Mouse (Mus musculus) hindbrain, postnatal 0 days (tissue): ENCODE results near the gene Lin54. TPM values are rescaled to one million over a fixed set of nuclear protein-coding genes. Genes with fewer than 3 reads are reported as not detected.

Experiments used
- ATAC-seq: fragments of 200-750 bp; cut with Nextera tagmentation; 2 replicates; pipeline ENCODE4 v1.8.0; 2017; ENCODE audit warnings: mild to moderate bottlenecking, moderate TSS enrichment, moderate library complexity
- DNase-seq: peaks from one replicate; pipeline ENCODE4 v3.0.0-alpha.2; 2015; ENCODE audit warnings: low spot score
- H3K27ac ChIP-seq: fragments of 300-500 bp; sonication (generic); 2 replicates; pipeline ENCODE4 v1.5.1; 2014; ENCODE audit warnings: mild to moderate bottlenecking
- H3K27me3 ChIP-seq: fragments of 300-500 bp; sonication (generic); 2 replicates; pipeline ENCODE4 v1.6.1; 2014; ENCODE audit warnings: low read length, mixed read lengths; ENCODE audit not compliant: insufficient read depth
- H3K36me3 ChIP-seq: fragments of 300-500 bp; sonication (generic); 2 replicates; pipeline ENCODE4 v1.6.1; 2014; ENCODE audit warnings: low read length, mixed read lengths; ENCODE audit not compliant: insufficient read depth
- H3K4me1 ChIP-seq: fragments of 300-500 bp; sonication (generic); 2 replicates; pipeline ENCODE4 v1.6.1; 2014; ENCODE audit warnings: antibody characterized with exemption, low read length, mixed read lengths; ENCODE audit not compliant: insufficient read depth
- H3K4me2 ChIP-seq: fragments of 300-500 bp; sonication (generic); 2 replicates; pipeline ENCODE4 v1.6.1; 2014; ENCODE audit warnings: low read depth, mild to moderate bottlenecking, low read length, moderate library complexity, mixed read lengths
- H3K4me3 ChIP-seq: fragments of 300-500 bp; sonication (generic); 2 replicates; pipeline ENCODE4 v1.5.1; 2014; ENCODE audit warnings: low read length
- H3K9ac ChIP-seq: fragments of 300-500 bp; sonication (generic); replicated peaks from 2 replicates; pipeline ENCODE4 v1.6.1; 2014; ENCODE audit warnings: mild to moderate bottlenecking, low read length, moderate library complexity, mixed read lengths
- H3K9me3 ChIP-seq: fragments of 300-500 bp; sonication (generic); 2 replicates; pipeline ENCODE4 v1.6.1; 2016; ENCODE audit warnings: low read length, mixed read lengths
- CTCF ChIP-seq: IDR thresholded peaks from 2 replicates; pipeline ENCODE4 v1.5.1; 2016; ENCODE audit warnings: antibody characterized with exemption, control low read depth, low read depth
- WGBS: fragments of 180-500 bp; shearing (Covaris S2); extraction: QIAGEN DNeasy Blood & Tissue Kit; methylation state at CpG from one replicate; pipeline ENCODE4 v1.1.7; 2014; 5-methylcytosine and 5-hydroxymethylcytosine counted together
- polyA plus RNA-seq: library from polyadenylated mRNA; unstranded; fragments of >200 nt; fragmentation: Nextera tagmentation; extraction: Ambion mirVana; gene quantifications from 2 replicates; pipeline ENCODE4 v1.2.1, GENCODE M21; 2015
- total RNA-seq: library from RNA; depleted of rRNA; stranded (reverse); fragments of >200 nt; gene quantifications from 2 replicates; pipeline ENCODE4 v1.2.3, GENCODE M21; 2014

Lin54 gene
- total and polyA plus RNA-seq, 2 experiments from 2014 or later = 6.7 to 13.9 TPM

GRCm38 (mm10) chr5:100526164-100526563 lies 25.7 kb upstream of the Lin54 start:
- Histone ChIP-seq H3K36me3 (peaks cover 26% of the 10 kb centered on the region), H3K4me2 (no peak overlapping the region), H3K4me3 (no peak overlapping the region), H3K27ac (no peak overlapping the region), H3K27me3 (no peaks in the 10 kb centered on the region), H3K9me3 (no peaks in the 10 kb centered on the region), H3K4me1 (no peaks in the 10 kb centered on the region), H3K9ac (no peak overlapping the region)
- no peak for ATAC-seq
- 81% methylated on average over 7 of the region's 7 CpGs for WGBS
- no peak for TF ChIP-seq CTCF
- DNase-seq = no peak

GRCm38 (mm10) chr5:100525620-100526019 lies 25.2 kb upstream of the Lin54 start:
- H3K36me3 ChIP-seq = peaks cover 21% of the 10 kb centered on the region
- no peak for DNase-seq
- no peak for TF ChIP-seq CTCF
- no peak overlapping the region for H3K4me2 ChIP-seq
- no peaks in the 10 kb centered on the region for H3K4me1 ChIP-seq
- H3K9me3 ChIP-seq = no peaks in the 10 kb centered on the region
- no peak overlapping the region for H3K9ac ChIP-seq
- H3K4me3 ChIP-seq = no peak overlapping the region
- H3K27ac ChIP-seq = no peak overlapping the region
- 82% methylated on average over 3 of the region's 3 CpGs for WGBS
- ATAC-seq = no peak
- no peaks in the 10 kb centered on the region for H3K27me3 ChIP-seq

- no peaks in the 10 kb centered on the region for H3K9me3 ChIP-seq
- ATAC-seq = no peak
- H3K4me2 ChIP-seq = no peak overlapping the region
- no peak overlapping the region for H3K27ac ChIP-seq
- DNase-seq = no peak
- H3K9ac ChIP-seq = no peak overlapping the region
- H3K27me3 ChIP-seq = no peaks in the 10 kb centered on the region
- H3K4me1 ChIP-seq = no peaks in the 10 kb centered on the region; the same call in 1 of the 2 replicates
- 93% methylated on average over 9 of the region's 9 CpGs for WGBS
- no peak for TF ChIP-seq CTCF
- H3K4me3 ChIP-seq = no peak overlapping the region
- peaks cover 14% of the 10 kb centered on the region for H3K36me3 ChIP-seq
Measured at GRCm38 (mm10) chr5:100524921-100525320, 24.5 kb upstream of the Lin54 start.

- WGBS = 92% methylated on average over 1 of the region's 1 CpGs
- DNase-seq (no peak), ATAC-seq (no peak)
- H3K36me3 ChIP-seq = 0 out of 2 replicates have a peak, but pooled peaks cover under 1% of the 10 kb centered on the region
- no peak overlapping the region for H3K9ac ChIP-seq
- H3K4me2 ChIP-seq = no peak overlapping the region
- H3K27me3 ChIP-seq = no peaks in the 10 kb centered on the region
- no peaks in the 10 kb centered on the region for H3K9me3 ChIP-seq
- peaks cover 5% of the 10 kb centered on the region; the same call in 1 of the 2 replicates for H3K4me1 ChIP-seq
- no peak for TF ChIP-seq CTCF
- no peak overlapping the region for H3K27ac ChIP-seq
- H3K4me3 ChIP-seq = no peak overlapping the region
Measured at GRCm38 (mm10) chr5:100523331-100523730, 22.9 kb upstream of the Lin54 start.

GRCm38 (mm10) chr5:100520223-100520622 lies 19.8 kb upstream of the Lin54 start:
- Histone ChIP-seq H3K36me3 (no peaks in the 10 kb centered on the region), H3K9me3 (no peaks in the 10 kb centered on the region), H3K27me3 (no peaks in the 10 kb centered on the region), H3K4me1 (peaks cover 10% of the 10 kb centered on the region), H3K4me2 (0 out of 2 replicates have a peak overlapping the region, but pooled peaks have one; percentile 7), H3K9ac (no peak overlapping the region), H3K27ac (no peak overlapping the region), H3K4me3 (no peak overlapping the region)
- DNase-seq (no peak), ATAC-seq (no peak)
- no peak for TF ChIP-seq CTCF
- 92% methylated on average over 2 of the region's 2 CpGs for WGBS

GRCm38 (mm10) chr5:100519027-100519411 lies 18.6 kb upstream of the Lin54 start:
- H3K4me3 ChIP-seq = peak overlapping the region; percentile 85
- TF ChIP-seq CTCF = no peak
- H3K4me2 ChIP-seq = peak overlapping the region; percentile 67
- peak overlapping the region; percentile 81; the same call in 1 of the 2 replicates for H3K27ac ChIP-seq
- peaks cover 10% of the 10 kb centered on the region for H3K4me1 ChIP-seq
- ATAC-seq (no peak), DNase-seq (no peak)
- 8% methylated on average over 5 of the region's 5 CpGs for whole genome bisulfite sequencing
- no peaks in the 10 kb centered on the region for H3K9me3 ChIP-seq
- H3K9ac ChIP-seq = peak overlapping the region; percentile 76
- H3K27me3 ChIP-seq = no peaks in the 10 kb centered on the region
- no peaks in the 10 kb centered on the region for H3K36me3 ChIP-seq
